Mouse (Mus musculus): Measurements from ENCODE around the gene Prss12. TPM values are rescaled to one million over a fixed set of nuclear protein-coding genes. Genes with fewer than 3 reads are reported as not detected.

Prss12 gene
- polyA plus RNA-seq, 1 experiment from 2014 or later: 11.5 TPM

DNA sequence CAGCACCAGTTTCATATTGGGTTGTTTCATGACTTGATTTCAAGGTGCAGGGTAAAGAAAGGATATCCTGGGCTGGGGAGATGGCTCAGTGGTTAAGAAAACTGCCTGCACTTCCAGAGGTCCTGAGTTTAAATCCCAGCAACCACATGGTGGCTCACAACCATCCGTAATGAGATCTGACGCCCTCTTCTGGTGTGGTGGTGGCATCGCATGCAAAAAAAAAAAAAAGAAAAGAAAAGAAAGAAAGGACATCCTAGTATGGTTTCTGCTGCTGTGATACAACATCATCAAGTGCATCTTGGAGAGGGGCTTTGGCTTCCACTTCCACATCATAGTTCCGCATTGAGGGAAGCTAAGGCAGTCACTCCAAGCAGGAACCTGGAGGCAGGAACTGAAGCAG lies 65.1 kb downstream of the Prss12 start:
- H3K4me1 ChIP-seq (ENCODE audit: insufficient read depth): peaks cover 4% of the 10 kb centered on the region; the same call in 1 of the 2 replicates
- H3K27ac ChIP-seq (ENCODE audit: low read depth): no peak overlapping the region
- DNase-seq (no peak), ATAC-seq (ENCODE audit: insufficient read depth) (no peak)
- 73% methylated on average over 4 of the region's 4 CpGs for WGBS
- TF ChIP-seq CTCF (IDR thresholded peaks at IDR 0.05; ENCODE audit: low read depth): peak; percentile 27; the same call in 1 of the 2 replicates
- no peaks in the 10 kb centered on the region for H3K9me3 ChIP-seq (ENCODE audit: low read depth, low read length)
- H3K4me2 ChIP-seq: no peak overlapping the region
- H3K9ac ChIP-seq: no peak overlapping the region
- H3K4me3 ChIP-seq (ENCODE audit: low read depth, low read length): no peak overlapping the region
- H3K27me3 ChIP-seq (ENCODE audit: insufficient read depth, low read length): no peaks in the 10 kb centered on the region
- peaks cover 5% of the 10 kb centered on the region for H3K36me3 ChIP-seq (ENCODE audit: insufficient read depth)

DNA sequence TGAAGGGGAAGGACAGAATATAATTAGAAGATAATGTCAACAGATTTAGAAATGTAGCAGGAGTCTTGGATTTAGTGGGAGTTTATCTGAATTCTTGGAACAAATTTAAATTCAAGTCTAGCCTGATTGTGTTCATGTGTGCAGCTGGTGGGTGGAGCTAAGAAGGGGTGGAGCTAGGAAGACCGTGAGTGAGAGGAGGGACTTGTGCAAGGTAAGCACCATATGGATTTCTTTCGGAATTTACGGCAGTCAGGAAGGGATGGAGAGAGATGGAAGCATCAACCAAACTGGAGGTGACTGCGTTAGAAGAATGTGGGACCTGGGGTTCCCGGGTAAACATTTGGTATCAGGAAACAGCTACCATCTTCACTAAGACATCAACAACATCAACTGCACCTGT lies 68.2 kb downstream of the Prss12 start:
- H3K9me3 ChIP-seq (ENCODE audit: low read depth, low read length): no peaks in the 10 kb centered on the region
- H3K4me2 ChIP-seq: no peak overlapping the region
- no peaks in the 10 kb centered on the region for H3K36me3 ChIP-seq (ENCODE audit: insufficient read depth)
- DNase-seq (no peak), ATAC-seq (ENCODE audit: insufficient read depth) (no peak)
- no peak for TF ChIP-seq CTCF (IDR thresholded peaks at IDR 0.05; ENCODE audit: low read depth)
- WGBS: 39% methylated on average over 5 of the region's 5 CpGs
- no peak overlapping the region for H3K9ac ChIP-seq
- H3K27ac ChIP-seq (ENCODE audit: low read depth): no peak overlapping the region
- H3K4me3 ChIP-seq (ENCODE audit: low read depth, low read length): no peak overlapping the region
- no peaks in the 10 kb centered on the region for H3K4me1 ChIP-seq (ENCODE audit: insufficient read depth)
- H3K27me3 ChIP-seq (ENCODE audit: insufficient read depth, low read length): no peaks in the 10 kb centered on the region

DNA sequence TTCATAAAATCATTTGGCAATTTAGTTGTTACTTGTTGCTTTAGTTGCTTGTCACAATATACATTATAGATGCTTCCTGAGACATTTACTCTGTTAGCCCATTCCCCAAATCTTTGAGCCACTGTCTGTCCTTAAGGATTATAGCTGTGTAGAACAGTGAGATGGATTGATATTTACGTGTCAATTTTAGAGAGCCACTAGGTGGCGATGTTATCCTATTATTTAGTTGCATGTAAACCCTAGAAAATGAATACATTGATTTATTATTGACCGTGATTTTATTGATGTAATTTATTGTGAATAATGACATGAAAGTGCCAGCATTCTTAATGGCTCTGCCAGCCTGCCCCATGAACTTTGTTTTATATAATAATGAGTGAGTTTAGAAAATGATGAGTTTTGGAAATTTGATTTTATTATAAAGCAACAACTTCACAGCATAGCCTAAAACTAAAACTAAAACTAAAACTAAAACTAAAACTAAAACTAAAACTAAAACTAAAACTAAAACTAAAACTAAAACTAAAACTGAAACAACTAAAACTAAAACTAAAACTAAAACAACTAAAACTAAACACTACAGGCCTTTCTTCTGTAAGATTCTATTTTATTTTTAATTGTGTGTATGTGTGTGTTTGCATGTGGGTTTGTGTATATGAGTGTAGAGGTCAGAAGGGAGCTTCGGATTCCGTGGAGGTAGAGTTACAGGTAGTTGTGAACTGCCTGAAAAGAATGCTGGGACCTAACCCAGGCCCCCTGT lies 69.1 kb downstream of the Prss12 start:
- DNase-seq: peak; percentile 86
- Histone ChIP-seq H3K9me3 (ENCODE audit: low read depth, low read length) (no peaks in the 10 kb centered on the region), H3K4me1 (ENCODE audit: insufficient read depth) (no peaks in the 10 kb centered on the region), H3K9ac (no peak overlapping the region), H3K27me3 (ENCODE audit: insufficient read depth, low read length) (no peaks in the 10 kb centered on the region), H3K27ac (ENCODE audit: low read depth) (no peak overlapping the region), H3K36me3 (ENCODE audit: insufficient read depth) (no peaks in the 10 kb centered on the region), H3K4me2 (no peak overlapping the region), H3K4me3 (ENCODE audit: low read depth, low read length) (no peak overlapping the region)
- ATAC-seq (ENCODE audit: insufficient read depth): no peak
- peak; percentile 72 for TF ChIP-seq CTCF (IDR thresholded peaks at IDR 0.05; ENCODE audit: low read depth)
- 18% methylated on average over 5 of the region's 5 CpGs for WGBS

DNA sequence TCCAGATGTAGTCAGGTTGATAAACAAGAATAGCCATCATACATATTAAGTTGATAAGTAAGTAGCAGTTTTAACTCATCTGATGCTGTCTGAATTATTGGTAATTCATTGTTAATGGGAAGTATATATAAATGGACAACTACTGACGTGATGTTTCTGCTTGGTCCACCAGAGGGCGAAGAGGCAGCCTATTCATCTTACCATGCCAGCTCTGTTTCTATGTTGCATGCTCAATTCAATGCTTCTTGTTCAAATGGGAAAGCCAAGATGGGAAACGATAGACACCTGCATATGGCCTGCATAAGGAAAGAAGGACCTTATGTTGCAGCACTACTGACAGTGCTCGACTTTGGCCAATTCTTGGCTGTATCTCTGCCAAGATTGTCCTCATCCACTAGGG lies 70.1 kb downstream of the Prss12 start:
- ATAC-seq (ENCODE audit: insufficient read depth): no peak
- H3K27me3 ChIP-seq (ENCODE audit: insufficient read depth, low read length): no peaks in the 10 kb centered on the region
- no peak overlapping the region for H3K4me3 ChIP-seq (ENCODE audit: low read depth, low read length)
- no peak overlapping the region for H3K9ac ChIP-seq
- no peaks in the 10 kb centered on the region for H3K9me3 ChIP-seq (ENCODE audit: low read depth, low read length)
- H3K4me2 ChIP-seq: no peak overlapping the region
- 33% methylated on average over 4 of the region's 4 CpGs for WGBS
- H3K27ac ChIP-seq (ENCODE audit: low read depth): no peak overlapping the region
- no peaks in the 10 kb centered on the region for H3K36me3 ChIP-seq (ENCODE audit: insufficient read depth)
- peak; percentile 66 for DNase-seq
- TF ChIP-seq CTCF (IDR thresholded peaks at IDR 0.05; ENCODE audit: low read depth): peak; percentile 78
- H3K4me1 ChIP-seq (ENCODE audit: insufficient read depth): no peaks in the 10 kb centered on the region

DNA sequence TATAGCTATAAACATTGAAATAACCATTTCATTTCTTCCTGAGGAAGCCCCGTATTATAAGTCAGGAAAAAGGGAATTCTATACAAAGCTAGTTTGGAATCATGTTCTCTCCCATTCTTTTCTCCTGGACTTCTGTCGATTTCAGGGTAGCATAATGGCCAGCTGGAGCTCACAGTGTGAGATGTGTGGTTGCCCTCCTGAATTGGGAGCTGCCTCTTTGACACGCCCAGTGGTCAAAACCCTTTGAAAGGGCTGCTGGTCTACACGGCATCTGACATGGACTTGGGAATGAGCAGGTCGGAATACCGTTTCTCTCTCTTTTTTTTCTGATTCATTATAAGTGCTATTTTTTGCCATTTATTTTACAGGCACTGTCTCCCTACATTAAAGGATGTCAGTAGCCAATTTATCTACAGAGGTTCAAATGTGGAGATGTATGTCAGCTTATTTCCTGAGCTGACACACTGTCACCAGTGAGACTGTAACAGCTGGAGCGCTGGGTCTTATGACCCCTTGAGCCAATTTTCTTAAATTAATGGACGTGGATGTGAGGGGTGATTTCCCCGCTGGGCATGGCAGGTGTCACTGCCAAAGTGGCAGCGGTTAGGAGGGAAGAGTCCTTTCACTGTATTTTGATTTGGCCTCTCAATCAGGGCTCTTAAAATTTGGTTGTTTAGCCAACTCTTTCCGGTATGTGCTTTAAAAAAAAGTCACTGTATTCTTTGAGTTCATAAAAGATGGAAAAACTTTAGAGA lies 79.8 kb downstream of the Prss12 start:
- Histone ChIP-seq H3K36me3 (ENCODE audit: insufficient read depth) (no peaks in the 10 kb centered on the region), H3K9ac (no peak overlapping the region)
- TF ChIP-seq CTCF (IDR thresholded peaks at IDR 0.05; ENCODE audit: low read depth): no peak

DNA sequence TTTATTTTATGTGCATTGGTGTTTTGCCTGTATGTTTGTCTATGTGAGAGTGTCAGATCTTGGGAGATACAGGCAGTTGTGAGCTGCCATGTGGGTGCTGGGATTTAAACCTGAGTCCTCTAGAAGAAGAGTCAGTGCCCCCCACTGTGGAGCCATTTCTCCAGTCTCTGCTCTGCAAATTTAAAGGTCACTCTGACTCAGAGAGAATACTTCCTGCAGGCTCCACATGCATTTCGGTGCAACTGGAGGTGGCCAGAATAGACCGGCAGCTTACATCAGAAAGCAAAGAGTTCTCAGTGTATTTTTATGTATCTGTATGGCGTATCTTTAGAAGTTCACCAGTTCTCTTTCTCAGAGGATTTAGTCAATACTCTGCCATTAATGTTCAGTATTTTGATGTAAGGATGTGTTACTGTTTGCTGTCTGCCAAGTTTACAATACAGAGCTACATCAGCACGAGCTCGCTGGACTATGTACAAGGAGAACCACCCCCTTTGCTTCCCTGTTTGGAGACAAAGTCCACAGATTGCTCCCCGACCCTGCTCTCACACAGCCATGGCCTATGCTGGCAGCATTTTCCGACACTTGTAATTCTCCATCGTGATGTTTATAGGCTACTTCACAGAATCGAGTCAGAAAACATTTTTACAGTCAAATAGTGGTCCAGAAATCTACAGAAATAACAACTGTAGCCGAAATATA lies 81.2 kb downstream of the Prss12 start:
- no peak for DNase-seq
- H3K4me2 ChIP-seq: no peak overlapping the region
- no peaks in the 10 kb centered on the region for H3K4me1 ChIP-seq (ENCODE audit: insufficient read depth)
- no peak for TF ChIP-seq CTCF (IDR thresholded peaks at IDR 0.05; ENCODE audit: low read depth)
- no peak for ATAC-seq (ENCODE audit: insufficient read depth)
- H3K4me3 ChIP-seq (ENCODE audit: low read depth, low read length): no peak overlapping the region
- no peaks in the 10 kb centered on the region for H3K27me3 ChIP-seq (ENCODE audit: insufficient read depth, low read length)
- H3K36me3 ChIP-seq (ENCODE audit: insufficient read depth): no peaks in the 10 kb centered on the region
- H3K27ac ChIP-seq (ENCODE audit: low read depth): no peak overlapping the region
- WGBS: 64% methylated on average over 10 of the region's 10 CpGs
- H3K9me3 ChIP-seq (ENCODE audit: low read depth, low read length): no peaks in the 10 kb centered on the region
- no peak overlapping the region for H3K9ac ChIP-seq

More for the DNA sequence above, 79.8 kb downstream of the Prss12 start:
- Histone ChIP-seq H3K27ac (ENCODE audit: low read depth) (no peak overlapping the region), H3K9me3 (ENCODE audit: low read depth, low read length) (no peaks in the 10 kb centered on the region), H3K4me1 (ENCODE audit: insufficient read depth) (no peaks in the 10 kb centered on the region), H3K4me2 (no peak overlapping the region), H3K4me3 (ENCODE audit: low read depth, low read length) (no peak overlapping the region), H3K27me3 (ENCODE audit: insufficient read depth, low read length) (no peaks in the 10 kb centered on the region)
- ATAC-seq (ENCODE audit: insufficient read depth) (no peak), DNase-seq (no peak)
- WGBS: 56% methylated on average over 11 of the region's 11 CpGs

DNA sequence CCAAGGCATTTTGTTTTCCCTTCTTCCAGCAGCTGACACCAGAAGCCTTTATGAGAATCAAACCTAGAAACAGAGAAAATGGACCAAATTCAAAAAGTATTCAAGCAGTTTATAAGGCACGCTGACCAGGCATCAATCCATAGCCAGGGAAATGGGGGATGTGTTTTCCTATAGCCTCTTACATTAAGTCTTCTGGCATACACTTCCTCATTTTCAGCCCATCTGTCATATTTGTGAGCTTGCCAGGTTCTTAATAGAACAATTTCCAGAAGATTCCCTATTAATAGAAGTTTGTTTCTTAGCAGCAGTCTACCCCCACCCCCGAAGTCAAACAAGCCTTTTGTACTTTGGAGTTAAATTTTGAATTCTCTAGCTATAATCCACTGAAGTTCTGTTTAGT lies 84.4 kb downstream of the Prss12 start:
- no peak overlapping the region for H3K4me3 ChIP-seq (ENCODE audit: low read depth, low read length)
- H3K4me1 ChIP-seq (ENCODE audit: insufficient read depth): no peaks in the 10 kb centered on the region
- no peaks in the 10 kb centered on the region for H3K9me3 ChIP-seq (ENCODE audit: low read depth, low read length)
- H3K27ac ChIP-seq (ENCODE audit: low read depth): no peak overlapping the region
- DNase-seq (no peak), ATAC-seq (ENCODE audit: insufficient read depth) (no peak)
- H3K4me2 ChIP-seq: no peak overlapping the region
- H3K27me3 ChIP-seq (ENCODE audit: insufficient read depth, low read length): no peaks in the 10 kb centered on the region
- no peak for TF ChIP-seq CTCF (IDR thresholded peaks at IDR 0.05; ENCODE audit: low read depth)
- no peak overlapping the region for H3K9ac ChIP-seq
- H3K36me3 ChIP-seq (ENCODE audit: insufficient read depth): no peaks in the 10 kb centered on the region
- WGBS: 62% methylated on average over 2 of the region's 2 CpGs
